Mouse (Mus musculus): ENCODE results near the gene Cgnl1.

Gene Cgnl1

GRCm38 (mm10) chr9:71766902-71767301 lies 4.5 kb downstream of the Cgnl1 start:
- no peak for DNase-seq (ENCODE audit: extremely low spot score)

GRCm38 (mm10) chr9:71766306-71766705 lies 5.1 kb downstream of the Cgnl1 start:
- no peak for DNase-seq (ENCODE audit: extremely low spot score)

- no peak for DNase-seq (ENCODE audit: extremely low spot score)
Observed at GRCm38 (mm10) chr9:71764551-71764950, 6.9 kb downstream of the Cgnl1 start.

GRCm38 (mm10) chr9:71763273-71763672 lies 8.1 kb downstream of the Cgnl1 start:
- no peak for DNase-seq (ENCODE audit: extremely low spot score)

GRCm38 (mm10) chr9:71761663-71762062 lies 9.7 kb downstream of the Cgnl1 start:
- no peak for DNase-seq (ENCODE audit: extremely low spot score)

GRCm38 (mm10) chr9:71760518-71761141 lies 10.8 kb downstream of the Cgnl1 start:
- peak; percentile 42 for DNase-seq (ENCODE audit: extremely low spot score)

- DNase-seq (ENCODE audit: extremely low spot score), result peak; percentile 36
Observed at GRCm38 (mm10) chr9:71759893-71760292, 11.5 kb downstream of the Cgnl1 start.

- no peak for DNase-seq (ENCODE audit: extremely low spot score)
Observed at GRCm38 (mm10) chr9:71757386-71757785, 14.0 kb downstream of the Cgnl1 start.

GRCm38 (mm10) chr9:71756916-71757315 lies 14.5 kb downstream of the Cgnl1 start:
- DNase-seq (ENCODE audit: extremely low spot score), result no peak

GRCm38 (mm10) chr9:71753981-71754380 lies 17.4 kb downstream of the Cgnl1 start:
- DNase-seq (ENCODE audit: extremely low spot score), result no peak

- DNase-seq (ENCODE audit: extremely low spot score), result no peak
Observed at GRCm38 (mm10) chr9:71753529-71753928, 17.9 kb downstream of the Cgnl1 start.

- DNase-seq (ENCODE audit: extremely low spot score), result no peak
Observed at GRCm38 (mm10) chr9:71753117-71753516, 18.3 kb downstream of the Cgnl1 start.

GRCm38 (mm10) chr9:71750015-71750672 lies 21.3 kb downstream of the Cgnl1 start:
- peak; percentile 33 for DNase-seq (ENCODE audit: extremely low spot score)

GRCm38 (mm10) chr9:71746405-71746804 lies 25.0 kb downstream of the Cgnl1 start:
- DNase-seq (ENCODE audit: extremely low spot score), result no peak

GRCm38 (mm10) chr9:71738081-71738930 lies 33.1 kb downstream of the Cgnl1 start:
- DNase-seq (ENCODE audit: extremely low spot score), result no peak

- no peak for DNase-seq (ENCODE audit: extremely low spot score)
Observed at GRCm38 (mm10) chr9:71737257-71738023, 34.0 kb downstream of the Cgnl1 start.

GRCm38 (mm10) chr9:71735886-71736285 lies 35.5 kb downstream of the Cgnl1 start:
- DNase-seq (ENCODE audit: extremely low spot score), result no peak

- no peak for DNase-seq (ENCODE audit: extremely low spot score)
Observed at GRCm38 (mm10) chr9:71733559-71733958, 37.8 kb downstream of the Cgnl1 start.

- no peak for DNase-seq (ENCODE audit: extremely low spot score)
Observed at GRCm38 (mm10) chr9:71728822-71729311, 42.5 kb downstream of the Cgnl1 start.

GRCm38 (mm10) chr9:71727233-71727632 lies 44.2 kb downstream of the Cgnl1 start:
- no peak for DNase-seq (ENCODE audit: extremely low spot score)

- DNase-seq (ENCODE audit: extremely low spot score), result no peak
Observed at GRCm38 (mm10) chr9:71726121-71726520, 45.3 kb downstream of the Cgnl1 start.

- DNase-seq (ENCODE audit: extremely low spot score), result no peak
Observed at GRCm38 (mm10) chr9:71722366-71722765, 49.0 kb downstream of the Cgnl1 start.
